Mouse (Mus musculus): ENCODE measurements at regions not wholly inside any gene's neighbourhood (a gene's known extent, or its start where the extent isn't known, plus 50 kb on each side); places are given as distances from the start of the nearest gene placed in this dataset.

DNA sequence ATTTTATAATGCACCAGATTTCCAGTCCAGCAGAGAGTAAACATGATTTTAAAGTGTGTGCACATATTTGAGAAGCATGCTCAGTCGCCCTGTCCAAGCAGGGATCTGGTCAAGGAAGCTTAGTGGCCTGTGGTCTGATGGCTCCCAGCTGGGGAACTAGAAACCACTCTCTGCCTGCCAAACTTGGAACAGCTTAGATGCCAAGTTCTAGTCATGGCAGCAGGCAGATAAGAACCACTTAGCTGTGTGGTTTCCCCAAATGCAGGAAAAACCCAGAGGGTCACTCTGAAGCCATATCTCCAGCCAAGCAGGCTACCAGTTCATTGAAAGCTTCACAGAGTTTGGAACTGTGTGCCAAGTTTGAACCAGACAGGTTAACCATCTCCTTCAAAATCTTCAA lies 86.1 kb downstream of the Fam114a2 start:
- DNase-seq = no peak

DNA sequence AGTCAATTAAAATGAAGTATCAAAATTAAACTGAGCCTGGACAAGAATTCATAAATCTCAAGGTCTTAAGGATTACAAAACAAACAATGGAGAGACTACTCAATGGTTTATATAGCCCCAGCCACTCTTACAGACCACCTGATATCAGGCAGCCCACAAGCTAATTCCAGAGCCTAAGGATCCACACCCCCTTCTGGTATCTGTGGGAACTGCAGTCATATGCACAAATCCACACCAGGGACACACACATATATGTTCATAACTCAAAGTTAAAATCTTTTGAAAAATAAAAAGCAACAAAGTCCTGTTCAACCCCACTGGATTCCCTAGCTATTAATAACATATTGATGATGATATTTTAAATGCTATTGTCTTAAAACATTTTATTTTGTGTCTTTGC lies 86.5 kb downstream of the Fam114a2 start:
- no peak for DNase-seq

DNA sequence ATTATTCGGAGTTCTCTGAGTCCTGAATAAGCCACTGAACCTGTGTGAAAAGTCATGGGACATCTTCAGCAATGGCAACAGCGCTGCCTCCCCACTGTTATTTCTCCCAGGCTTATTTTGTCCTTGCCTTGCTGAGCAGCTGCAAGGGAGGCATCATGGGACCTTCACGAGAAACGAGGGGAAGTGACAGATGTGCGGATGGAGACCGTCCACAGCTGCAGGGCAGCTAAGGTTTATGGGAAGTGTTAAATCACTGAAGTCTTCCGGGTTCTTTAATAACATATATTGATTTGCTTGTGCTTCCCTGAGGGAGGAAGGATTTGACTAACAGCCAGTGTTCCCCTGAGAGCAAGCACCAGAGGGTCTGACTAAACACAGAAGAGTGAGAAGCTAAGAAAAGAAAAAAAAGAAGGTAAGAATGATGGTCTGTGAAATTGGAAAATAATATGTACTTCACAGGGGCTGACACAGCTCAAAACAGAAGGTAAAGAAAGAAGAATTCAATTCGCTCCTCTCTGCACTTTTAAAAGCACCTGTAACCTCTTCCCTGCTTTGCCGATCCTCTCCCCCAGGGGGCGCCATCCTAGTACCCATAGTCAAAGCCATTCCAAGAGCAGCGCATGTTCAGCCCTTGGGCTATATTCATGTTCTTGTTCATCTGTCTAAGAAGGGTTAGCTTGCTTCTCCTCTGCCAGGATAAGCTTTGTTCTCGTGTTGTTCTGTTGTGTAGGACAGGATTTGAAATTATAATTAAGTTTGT lies 92.2 kb downstream of the Fam114a2 start:
- DNase-seq = peak; percentile 15 to 61

DNA sequence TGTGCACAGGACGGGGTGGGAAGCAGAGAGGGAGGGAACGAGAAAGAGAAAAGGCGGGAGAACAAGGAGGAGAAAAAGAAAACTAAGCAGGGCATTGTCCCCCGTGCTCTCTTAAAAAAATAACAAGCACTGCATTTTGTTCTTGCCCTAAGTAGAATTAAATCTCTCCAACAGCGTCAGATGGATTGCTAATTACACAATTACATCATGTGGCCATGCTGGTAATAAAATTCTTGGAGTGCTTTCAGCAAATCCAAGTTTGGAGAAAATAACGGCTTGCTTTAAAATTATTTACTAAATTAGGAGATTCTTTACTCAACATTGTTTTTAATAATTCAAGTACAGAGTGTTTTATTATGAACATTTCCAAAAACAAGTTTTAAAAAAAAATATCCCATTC lies 99.0 kb downstream of the Fam114a2 start:
- no peak for DNase-seq

DNA sequence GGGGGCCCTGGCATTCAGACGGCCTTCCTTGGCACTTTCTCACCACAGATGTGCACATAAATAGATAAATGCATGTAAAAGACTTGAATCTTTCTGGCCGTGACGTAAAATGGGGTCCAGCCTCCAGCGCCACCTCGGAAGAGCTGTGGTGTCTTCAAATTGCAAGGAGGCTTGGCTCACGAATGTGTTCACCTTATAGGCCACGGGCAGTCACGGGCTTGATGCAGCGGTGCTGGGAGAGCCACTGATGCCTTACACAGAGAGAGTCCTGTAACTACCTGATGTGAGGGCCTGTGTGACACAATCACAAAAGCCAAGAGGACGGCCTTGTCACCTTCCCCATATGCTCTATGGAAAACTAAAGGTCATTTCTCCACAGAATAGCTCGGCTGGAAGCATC lies 102.4 kb downstream of the Fam114a2 start:
- no peak for DNase-seq

DNA sequence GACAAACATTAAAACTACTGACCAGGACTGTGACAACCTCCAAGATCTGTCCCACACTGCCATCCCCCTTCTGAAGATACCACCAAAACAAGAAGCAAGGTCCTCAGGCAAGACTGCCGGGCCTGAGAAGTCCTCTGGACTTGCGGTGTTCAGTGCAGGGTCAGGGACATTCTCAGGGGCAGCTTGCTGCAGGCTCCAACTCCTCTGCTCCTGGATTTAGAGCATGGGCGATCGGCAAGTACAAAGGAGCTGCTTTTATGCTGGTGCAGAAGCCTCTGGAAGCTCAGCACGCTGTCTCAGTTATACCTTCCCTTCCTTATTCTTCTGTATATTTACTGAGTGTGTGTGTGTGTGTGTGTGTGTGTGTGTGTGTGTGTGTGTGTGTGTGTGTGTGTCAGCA lies 103.2 kb downstream of the Fam114a2 start:
- DNase-seq = no peak

DNA sequence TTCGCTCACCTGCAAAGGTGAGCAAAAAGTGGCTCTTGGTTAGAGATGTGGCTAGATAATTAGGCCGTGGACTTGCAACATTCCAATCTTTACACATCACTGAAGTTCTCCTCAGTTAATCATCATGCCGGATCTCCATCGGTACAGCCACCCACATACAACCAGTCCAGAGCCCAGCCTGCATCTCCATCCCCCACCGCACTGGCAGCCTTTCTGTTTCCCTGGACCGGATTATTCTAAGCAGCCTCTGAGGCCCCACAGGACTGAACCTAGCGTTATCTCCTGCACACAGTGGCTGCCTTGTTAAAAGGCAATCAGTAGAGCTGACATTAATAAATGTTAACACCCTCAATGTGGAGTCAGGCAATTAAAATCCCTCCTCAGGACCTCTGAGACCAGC lies 103.7 kb downstream of the Fam114a2 start:
- DNase-seq = no peak

DNA sequence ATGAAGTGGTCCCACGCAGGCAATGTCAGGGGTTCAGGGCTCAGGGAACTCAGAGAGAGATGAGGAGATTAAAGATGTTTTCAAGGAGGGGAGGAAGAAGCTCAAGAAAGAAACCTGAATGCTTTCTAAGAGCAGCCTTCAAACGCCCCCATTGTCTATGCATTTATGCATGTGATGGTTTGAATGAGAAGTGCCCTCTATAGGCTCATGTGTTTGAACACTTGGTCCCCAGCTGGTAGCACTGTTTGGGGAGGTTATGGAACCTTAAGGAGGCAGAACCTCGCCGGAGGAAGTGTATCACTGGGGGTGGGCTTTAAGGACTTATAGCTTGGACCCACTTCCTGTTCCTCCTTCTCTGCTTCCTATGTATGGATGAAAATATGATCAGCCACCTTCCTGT lies 105.1 kb downstream of the Fam114a2 start:
- DNase-seq = no peak

DNA sequence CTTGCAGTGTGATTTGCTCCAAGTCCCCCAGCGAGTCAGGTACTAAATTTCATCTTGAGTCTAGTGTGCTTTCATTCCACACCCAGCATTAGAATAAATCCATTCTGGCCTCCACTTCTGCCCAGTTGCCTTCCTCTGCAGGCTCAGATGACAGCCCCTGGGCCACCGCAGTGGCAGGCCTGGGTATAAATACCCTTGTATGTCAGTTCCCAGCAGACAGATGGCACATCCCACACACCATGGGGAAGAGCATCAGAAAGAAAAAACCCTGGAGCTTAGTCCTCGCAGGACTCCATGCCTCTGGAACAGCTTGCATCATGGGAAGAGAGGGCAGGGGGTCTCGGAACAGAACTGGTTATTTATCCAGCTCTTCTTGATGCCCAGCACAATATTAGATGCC lies 105.7 kb downstream of the Fam114a2 start:
- DNase-seq = no peak

DNA sequence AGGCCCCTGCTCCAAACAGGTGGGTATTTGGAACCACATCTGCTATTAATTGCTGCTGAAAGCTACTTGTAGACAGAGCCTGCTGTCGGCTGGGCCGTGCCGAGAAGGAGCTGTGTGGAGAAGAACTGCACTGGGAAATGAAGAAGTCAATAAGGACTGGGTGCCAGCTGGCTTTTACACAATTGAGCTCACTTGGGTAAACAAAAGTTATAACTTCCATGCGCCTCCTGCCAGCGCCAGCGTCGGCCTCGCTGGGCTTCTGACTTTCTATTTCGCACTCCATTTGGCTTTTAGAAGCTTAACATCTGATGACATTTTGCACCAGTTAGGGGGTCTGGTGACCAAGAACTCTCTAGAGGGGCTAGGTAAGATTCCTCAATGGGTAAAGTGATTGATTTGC lies 114.2 kb downstream of the Fam114a2 start:
- DNase-seq = peak; percentile 31 to 38

DNA sequence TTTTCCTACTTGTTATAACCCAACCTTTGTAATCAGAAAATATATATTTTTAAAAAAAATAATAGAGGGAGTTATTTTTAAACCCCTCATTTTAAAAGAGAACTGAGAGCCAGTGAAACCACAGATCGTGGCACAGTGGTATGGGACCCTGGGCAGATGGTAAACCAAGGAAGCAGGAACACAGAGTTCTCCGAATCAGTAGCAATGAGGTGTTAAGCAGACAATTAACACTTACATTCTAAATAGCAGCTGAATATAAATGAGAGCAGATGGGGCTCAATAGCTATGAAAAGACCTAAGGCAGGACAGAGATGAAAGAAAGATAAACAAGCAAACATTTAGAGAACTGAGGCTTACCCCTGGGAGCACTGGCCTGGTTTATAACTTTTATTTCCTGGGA lies 116.8 kb downstream of the Fam114a2 start:
- DNase-seq = no peak

DNA sequence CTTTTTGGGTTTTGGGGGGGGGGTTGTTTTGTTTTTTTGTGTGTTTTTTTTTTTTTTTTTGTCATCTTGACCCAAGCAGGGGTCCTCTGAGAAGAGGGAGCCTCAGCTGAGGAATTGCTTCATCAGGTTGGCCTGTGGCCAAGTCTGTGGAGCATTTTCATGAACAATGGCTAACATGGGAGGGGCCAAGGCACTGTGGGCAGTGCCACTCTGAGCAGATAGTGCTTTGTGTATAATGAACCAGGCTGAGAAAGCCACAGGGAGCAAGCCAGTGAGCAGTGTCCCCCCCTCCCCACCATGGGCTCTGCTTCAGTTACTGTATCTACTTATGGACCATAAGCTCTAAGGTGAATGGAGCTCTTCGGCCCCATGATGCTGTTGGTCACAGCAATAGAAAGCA lies 119.1 kb downstream of the Fam114a2 start:
- DNase-seq = no peak

DNA sequence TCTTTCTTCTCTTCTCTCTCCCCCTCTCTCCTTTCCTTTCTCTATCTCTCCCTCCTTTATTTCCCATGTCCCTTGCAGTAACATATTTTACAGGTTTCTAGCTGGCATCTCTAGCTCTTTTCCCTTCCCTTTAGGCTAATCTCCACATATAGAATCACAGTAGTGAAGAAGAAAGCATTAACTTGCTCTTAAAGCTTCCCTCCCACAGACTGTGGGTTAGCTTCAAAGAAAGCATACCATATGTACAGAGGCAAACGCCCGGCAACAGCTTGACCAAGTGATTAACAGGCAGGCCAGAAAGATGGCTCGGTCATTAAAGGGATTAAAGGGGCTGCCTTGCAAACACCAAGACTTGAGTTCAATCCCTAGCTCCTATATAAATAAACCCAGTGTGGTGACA lies 122.0 kb downstream of the Fam114a2 start:
- DNase-seq = no peak

DNA sequence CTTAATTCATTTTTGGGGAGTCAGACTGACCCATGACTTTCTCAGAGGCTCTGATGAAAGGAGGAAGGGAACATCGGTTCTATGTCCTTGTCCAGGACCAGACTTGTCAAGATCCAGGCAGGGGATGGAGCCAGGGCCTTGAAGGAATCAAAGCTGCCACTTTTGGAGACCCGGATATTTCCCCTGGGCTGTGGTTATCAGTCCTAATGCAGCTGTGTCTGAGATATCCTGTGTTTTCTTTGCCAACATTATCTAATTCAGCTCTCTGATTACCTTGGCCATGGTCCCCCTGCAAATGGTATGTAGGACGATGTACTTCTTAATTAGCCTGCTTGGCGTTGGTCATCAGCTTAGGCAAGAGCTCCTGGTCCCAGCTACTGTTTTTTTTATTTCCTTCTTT lies 127.6 kb downstream of the Fam114a2 start:
- DNase-seq = peak; percentile 16 to 51

Measured in heart, adult 18-20 months (tissue).